Mouse (Mus musculus) right cerebral cortex, postnatal 4 days (tissue): ENCODE measurements around the gene B3gnt7.
"Not testable (repeated sequence)": the region's sequence is repeated elsewhere in the genome, so short reads cannot be mapped to it uniquely, and the experiment has no call there.

Source experiments
- DNase-seq: peaks from one replicate; pipeline ENCODE4 v3.0.0-alpha.2; 2022

The B3gnt7 gene

GRCm38 (mm10) chr1:86303063-86303872 lies 636 bp downstream of the B3gnt7 start:
- peak; percentile 74 for DNase-seq

GRCm38 (mm10) chr1:86303873-86304250 lies 1.2 kb downstream of the B3gnt7 start:
- peak; percentile 27 for DNase-seq

- DNase-seq, result no peak
Observed at GRCm38 (mm10) chr1:86306686-86307085, 4.1 kb downstream of the B3gnt7 start.

- DNase-seq, result no peak
Observed at GRCm38 (mm10) chr1:86307177-86307762, 4.6 kb downstream of the B3gnt7 start.

GRCm38 (mm10) chr1:86307871-86308641 lies 5.4 kb downstream of the B3gnt7 start:
- DNase-seq, result no peak

GRCm38 (mm10) chr1:86309270-86309833 lies 6.7 kb downstream of the B3gnt7 start:
- DNase-seq, result no peak

- no peak for DNase-seq
Observed at GRCm38 (mm10) chr1:86310536-86311310, 8.1 kb downstream of the B3gnt7 start.

GRCm38 (mm10) chr1:86311467-86312005 lies 8.9 kb downstream of the B3gnt7 start:
- no peak for DNase-seq

GRCm38 (mm10) chr1:86312269-86312668 lies 9.6 kb downstream of the B3gnt7 start:
- DNase-seq, result no peak

- no peak for DNase-seq
Observed at GRCm38 (mm10) chr1:86313096-86313771, 10.6 kb downstream of the B3gnt7 start.

- DNase-seq, result peak; percentile 48
Observed at GRCm38 (mm10) chr1:86313772-86314125, 11.1 kb downstream of the B3gnt7 start.

GRCm38 (mm10) chr1:86320822-86321413 lies 18.3 kb downstream of the B3gnt7 start:
- no peak for DNase-seq

- no peak for DNase-seq
Observed at GRCm38 (mm10) chr1:86336330-86336729, 33.7 kb downstream of the B3gnt7 start.

- DNase-seq, result peak; percentile 89
Observed at GRCm38 (mm10) chr1:86339156-86339812, 36.7 kb downstream of the B3gnt7 start.

- not testable (repeated sequence) for DNase-seq
Observed at GRCm38 (mm10) chr1:86341096-86341495, 38.5 kb downstream of the B3gnt7 start.

GRCm38 (mm10) chr1:86342371-86342770 lies 39.7 kb downstream of the B3gnt7 start:
- no peak for DNase-seq

- DNase-seq, result no peak
Observed at GRCm38 (mm10) chr1:86343087-86343645, 40.5 kb downstream of the B3gnt7 start.

GRCm38 (mm10) chr1:86343969-86344861 lies 41.6 kb downstream of the B3gnt7 start:
- no peak for DNase-seq

GRCm38 (mm10) chr1:86345069-86345468 lies 42.4 kb downstream of the B3gnt7 start:
- DNase-seq, result no peak
